In genomic region chr14:47354111-47354577, GRCm38 (mm10) we compare ENCODE assay signal across 9 mouse cellular contexts. TPM values are rescaled to one million over a fixed set of nuclear protein-coding genes. Genes with fewer than 3 reads are reported as not detected.
DNase-seq lines count a peak whose midpoint lies in the region; ATAC-seq and TF ChIP-seq lines count a peak whose summit lies in the region.
"Had no signal": no experiment of that assay in that cellular context is flagged by ENCODE, and none has a peak within 500 bp of the region (broad histone marks: within the 10 kb centered on the region; RNA-seq: fewer than 3 reads in every experiment).

No protein-coding gene starts in this region.

- H3K9ac ChIP-seq in heart, adult 2 months (ENCODE audit: low read depth, low read length) = no peak overlapping the region
- H3K9ac ChIP-seq: hindbrain, embryonic 15.5 days had no signal

- H3K27ac ChIP-seq in heart, adult 2 months = no peak overlapping the region
- H3K27ac ChIP-seq: hindbrain, embryonic 15.5 days had no signal

- no peak for DNase-seq in heart, adult 2 months
- no peak for DNase-seq in heart, postnatal 25 days (ENCODE audit: low spot score)
- DNase-seq in ES-CJ7 (ENCODE audit: low read depth, low spot score) = peak; percentile 89
- DNase-seq in lung, postnatal 10 days = peak; percentile 48
- DNase-seq in cerebellum, adult 9-11 months = no peak
- DNase-seq in cerebellum, adult 18-20 months = no peak
- DNase-seq in retina, postnatal 1 day = no peak

- no peaks in the 10 kb centered on the region for H3K36me3 ChIP-seq in heart, adult 2 months (ENCODE audit: control insufficient read depth, insufficient read depth, low read length)
- H3K36me3 ChIP-seq: hindbrain, embryonic 15.5 days had no signal

- peak; percentile 83 for ATAC-seq in erythroblast, adult 5-6 weeks (replicated peaks; ENCODE audit: low FRiP score, poor library complexity, severe bottlenecking)

- 62% methylated on average over 8 of the region's 8 CpGs for WGBS in heart, adult 2 months

- TF ChIP-seq POLR2A in heart, adult 2 months (IDR thresholded peaks at IDR 0.05; ENCODE audit: insufficient read depth, low read depth, low read length) = no peak

- no peaks in the 10 kb centered on the region for H3K4me1 ChIP-seq in heart, adult 2 months (ENCODE audit: control insufficient read depth, insufficient read depth, low read length)
- H3K4me1 ChIP-seq: hindbrain, embryonic 15.5 days had no signal

- no peaks in the 10 kb centered on the region for H3K27me3 ChIP-seq in heart, adult 2 months (ENCODE audit: control insufficient read depth, insufficient read depth, low read length)
- H3K27me3 ChIP-seq: hindbrain, embryonic 15.5 days had no signal

- H3K79me2 ChIP-seq in heart, adult 2 months (replicated peaks; ENCODE audit: control insufficient read depth, insufficient read depth, low read length) = no peaks in the 10 kb centered on the region

- peak; percentile 20 for TF ChIP-seq CTCF in heart, adult 2 months (IDR thresholded peaks at IDR 0.05)

- intact Hi-C loops in heart, adult 2 months (cut with DNase I) = no loop called here
- intact Hi-C loops in heart, postnatal 25 days (cut with DNase I) = no loop called here

- H3K4me3 ChIP-seq in heart, adult 2 months = no peak overlapping the region
- H3K4me3 ChIP-seq: hindbrain, embryonic 15.5 days had no signal

- no peak for TF ChIP-seq EP300 in heart, adult 2 months (IDR thresholded peaks at IDR 0.05; ENCODE audit: insufficient read depth, low read depth, low read length)

RNA-seq across cellular contexts. Expression of gene Lgals3, which starts 13.4 kb away (rescaled TPM):
- 1 to 10 TPM; 3.2 to 5.8 TPM for total RNA-seq in heart, adult 2 months (2021)
- polyA plus RNA-seq in heart, adult 2 months (2012; rRNA removed) = 12.6 and 19.0 TPM in 2 replicates
- 1 to 10 TPM; 3.5 to 4.0 TPM for total RNA-seq in heart, postnatal 25 days (2021)
- total RNA-seq in erythroblast, adult 5-6 weeks (2015; ENCODE audit: low replicate concordance) = 100 and 159 TPM in 2 replicates
- 45.4 and 53.7 TPM in 2 replicates for total RNA-seq in erythroblast, adult 5-6 weeks (2017; ENCODE audit: low replicate concordance)

RNA-seq across cellular contexts. Expression of gene Mapk1ip1l, which starts 56.1 kb away (rescaled TPM):
- 10 to 100 TPM; 29.8 to 34.2 TPM for total RNA-seq in heart, adult 2 months (2021)
- 14.6 and 15.0 TPM in 2 replicates for polyA plus RNA-seq in heart, adult 2 months (2012; rRNA removed)
- total RNA-seq in heart, postnatal 25 days (2021) = 10 to 100 TPM; 31.3 to 36.7 TPM
- 32.5 and 38.9 TPM in 2 replicates for total RNA-seq in erythroblast, adult 5-6 weeks (2015; ENCODE audit: low replicate concordance)
- 30.4 and 38.1 TPM in 2 replicates for total RNA-seq in erythroblast, adult 5-6 weeks (2017; ENCODE audit: low replicate concordance)

Comparison
In these comparisons a context has a peak if more than half of its experiments do, and no peak if none do; other contexts are left out.
1. DNase-seq: peak in ES-CJ7 (single experiment) and lung, postnatal 10 days (single experiment); none in heart, adult 2 months (0 of 2), heart, postnatal 25 days (single experiment), cerebellum, adult 9-11 months (single experiment), cerebellum, adult 18-20 months (0 of 2) and retina, postnatal 1 day (single experiment).
2. RNA of gene Lgals3, which starts 13.4 kb away (total RNA-seq): 45.4 to 159 TPM in erythroblast, adult 5-6 weeks; 3.2 to 5.8 TPM in heart, adult 2 months and 3.5 to 4.0 TPM in heart, postnatal 25 days; every median in the first group is over 4 times any median in the second.